Mouse (Mus musculus) hindbrain, embryonic 16.5 days (tissue): Measurements from ENCODE around the gene Hrc. TPM values are rescaled to one million over a fixed set of nuclear protein-coding genes. Genes with fewer than 3 reads are reported as not detected.

Source experiments
- ATAC-seq: fragments of 200-750 bp; cut with Nextera tagmentation; 2 replicates; pipeline ENCODE4 v1.8.0; 2017; ENCODE audit warnings: moderate TSS enrichment, moderate library complexity
- H3K27ac ChIP-seq: fragments of 300-500 bp; sonication (generic); 2 replicates; pipeline ENCODE4 v1.5.1; 2014; ENCODE audit warnings: low read depth, mild to moderate bottlenecking, control low read depth, low read length, moderate library complexity
- H3K27me3 ChIP-seq: fragments of 300-500 bp; sonication (generic); replicated peaks from 2 replicates; pipeline ENCODE4 v1.6.1; 2014; ENCODE audit warnings: low read length; ENCODE audit not compliant: control insufficient read depth, insufficient read depth
- H3K36me3 ChIP-seq: fragments of 300-500 bp; sonication (generic); 2 replicates; pipeline ENCODE4 v1.6.1; 2014; ENCODE audit warnings: mild to moderate bottlenecking, low read length, moderate library complexity, mixed read lengths; ENCODE audit not compliant: control insufficient read depth, insufficient read depth
- H3K4me1 ChIP-seq: fragments of 300-500 bp; sonication (generic); 2 replicates; pipeline ENCODE4 v1.6.1; 2014; ENCODE audit warnings: low read depth, low read length; ENCODE audit not compliant: control insufficient read depth, insufficient read depth
- H3K4me2 ChIP-seq: fragments of 300-500 bp; sonication (generic); 2 replicates; pipeline ENCODE4 v1.6.1; 2014; ENCODE audit warnings: mild to moderate bottlenecking, low read length, control low read depth, moderate library complexity
- H3K4me3 ChIP-seq: fragments of 300-500 bp; sonication (generic); 2 replicates; pipeline ENCODE4 v1.5.1; 2014; ENCODE audit warnings: mild to moderate bottlenecking, low read length, control low read depth, moderate library complexity
- H3K9ac ChIP-seq: fragments of 300-500 bp; sonication (generic); 2 replicates; pipeline ENCODE4 v1.6.1; 2014; ENCODE audit warnings: low read depth, mild to moderate bottlenecking, control low read depth, low read length, moderate library complexity
- H3K9me3 ChIP-seq: fragments of 300-500 bp; sonication (generic); 2 replicates; pipeline ENCODE4 v1.6.1; 2014; ENCODE audit warnings: mild to moderate bottlenecking, low read length, moderate library complexity; ENCODE audit not compliant: control insufficient read depth
- WGBS: fragments of 180-500 bp; shearing (Covaris S2); extraction: QIAGEN DNeasy Blood & Tissue Kit; methylation state at CpG from one replicate; pipeline ENCODE4 v1.1.7; 2014; 5-methylcytosine and 5-hydroxymethylcytosine counted together
- polyA plus RNA-seq: library from polyadenylated mRNA; unstranded; fragments of >200 nt; fragmentation: Nextera tagmentation; extraction: Ambion mirVana; gene quantifications from 2 replicates; pipeline ENCODE4 v1.2.1, GENCODE M21; 2015

Gene Hrc
- polyA plus RNA-seq, 1 experiment from 2014 or later, result 0.28 TPM

DNA sequence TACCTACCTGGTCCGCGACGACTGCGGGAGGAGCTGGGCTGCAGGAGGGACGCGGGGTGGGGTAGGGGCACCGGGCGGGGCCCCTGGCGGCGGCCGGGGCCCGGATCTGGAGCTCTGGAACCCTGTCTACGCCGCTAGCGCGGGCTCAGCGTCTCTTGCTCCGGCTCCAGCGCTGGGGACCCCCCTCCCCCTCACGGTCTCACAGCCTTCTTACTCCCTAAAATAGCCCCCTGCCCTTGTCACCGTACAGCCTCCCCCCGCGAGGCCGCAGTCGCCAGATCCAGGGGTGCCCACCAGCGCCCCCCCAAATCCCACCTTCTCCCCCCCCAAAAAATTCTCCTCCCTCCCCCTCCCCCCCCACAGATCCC, 31.5 kb downstream of the Hrc start, which contains the start of gene Ppfia3:
Ppfia3 (minus strand) TSS at position 368 of the 368 bp plus-strand sequence.
- H3K36me3 ChIP-seq, result no peaks in the 10 kb centered on the region
- H3K9me3 ChIP-seq, result no peaks in the 10 kb centered on the region
- H3K4me1 ChIP-seq, result peaks cover 43% of the 10 kb centered on the region
- peak within 1 kb of the TSS; percentile 79 for H3K27ac ChIP-seq
- 0% methylated on average over 9 of the region's 26 CpGs for WGBS
- H3K9ac ChIP-seq, result peak within 1 kb of the TSS; percentile 96
- H3K4me3 ChIP-seq, result peak within 1 kb of the TSS; percentile 87
- peak within 1 kb of the TSS; percentile 75 for H3K4me2 ChIP-seq
- H3K27me3 ChIP-seq, result peaks cover 5% of the 10 kb centered on the region; the same call in 1 of the 2 replicates
- ATAC-seq, result peak; percentile 43

- Histone ChIP-seq H3K4me2 (peak overlapping the region; percentile 75), H3K36me3 (no peaks in the 10 kb centered on the region), H3K9ac (peak overlapping the region; percentile 96), H3K27ac (peak overlapping the region; percentile 79), H3K27me3 (peaks cover 5% of the 10 kb centered on the region; the same call in 1 of the 2 replicates), H3K9me3 (no peaks in the 10 kb centered on the region), H3K4me3 (peak overlapping the region; percentile 87), H3K4me1 (peaks cover 37% of the 10 kb centered on the region)
- ATAC-seq, result peak; percentile 86
- under 1% methylated on average over 66 of the region's 70 CpGs for WGBS
These were observed 32.2 kb downstream of the Hrc start for GRCm38 (mm10) chr7:45367020-45367880.

DNA sequence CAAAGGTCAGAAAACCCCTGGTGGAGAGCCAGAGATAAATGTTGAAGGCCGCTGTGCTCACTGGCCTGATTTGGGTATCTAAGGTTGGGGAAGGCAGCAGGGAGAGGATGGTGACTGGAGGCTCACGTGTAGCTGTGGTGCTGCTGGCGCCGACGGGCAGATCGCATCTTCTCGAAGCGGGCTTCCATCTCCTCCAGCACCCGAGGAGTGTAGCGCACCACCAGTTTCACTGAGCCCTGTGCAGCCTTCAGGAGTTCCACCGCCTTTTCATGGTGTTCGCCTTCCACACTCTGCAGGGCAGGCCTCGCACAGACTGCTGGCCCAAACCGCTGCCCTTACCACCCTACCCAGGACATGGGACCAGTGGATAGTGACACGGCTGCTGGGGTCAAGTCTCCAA, 33.1 kb downstream of the Hrc start:
- no peak for ATAC-seq
- 81% methylated on average over 12 of the region's 15 CpGs for whole genome bisulfite sequencing
- Histone ChIP-seq H3K27me3 (peaks cover 5% of the 10 kb centered on the region; the same call in 1 of the 2 replicates), H3K9ac (peak overlapping the region; percentile 70), H3K4me1 (peaks cover 36% of the 10 kb centered on the region), H3K27ac (no peak overlapping the region; the same call in 1 of the 2 replicates), H3K9me3 (no peaks in the 10 kb centered on the region), H3K4me3 (peak overlapping the region; percentile 87), H3K36me3 (no peaks in the 10 kb centered on the region; the same call in 1 of the 2 replicates), H3K4me2 (peak overlapping the region; percentile 74)

DNA sequence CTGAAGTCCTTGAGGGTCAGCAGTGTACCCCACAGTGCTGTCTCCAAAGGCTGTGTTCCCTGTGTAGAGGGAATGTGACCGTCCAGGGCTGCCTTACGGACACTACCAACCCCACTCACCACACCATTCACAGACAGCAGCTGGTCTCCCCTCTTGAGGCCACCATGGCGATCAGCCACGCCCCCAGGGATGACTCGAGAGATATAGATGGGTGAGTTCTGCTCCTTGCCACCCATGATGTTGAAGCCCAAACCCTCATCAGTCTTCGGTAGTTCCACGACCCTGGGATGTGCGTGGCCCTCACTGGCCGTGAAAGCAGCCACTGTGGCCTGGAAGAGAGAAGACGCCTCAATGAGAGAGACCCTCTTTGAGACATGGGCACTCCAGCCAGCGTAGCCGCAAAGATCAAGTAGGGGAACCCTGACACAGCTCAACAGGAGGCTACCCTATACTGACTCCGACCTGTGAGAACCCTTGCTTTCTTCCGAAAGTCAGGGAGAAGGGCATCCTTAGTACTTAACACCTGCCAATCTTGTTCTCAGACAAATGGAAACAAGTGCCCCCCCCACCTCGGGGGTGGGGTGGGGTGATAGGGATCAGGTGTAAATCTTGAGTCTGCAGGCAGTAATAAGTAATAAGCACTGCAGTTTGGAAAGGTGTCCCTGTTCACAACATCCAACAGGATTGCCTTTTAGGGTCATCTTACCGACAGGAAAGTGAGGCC, 34.1 kb downstream of the Hrc start:
- peak overlapping the region; percentile 54 for H3K4me3 ChIP-seq
- peaks cover 6% of the 10 kb centered on the region for H3K36me3 ChIP-seq
- peaks cover 5% of the 10 kb centered on the region; the same call in 1 of the 2 replicates for H3K27me3 ChIP-seq
- 74% methylated on average over 16 of the region's 16 CpGs for WGBS
- peaks cover 34% of the 10 kb centered on the region for H3K4me1 ChIP-seq
- H3K9me3 ChIP-seq, result no peaks in the 10 kb centered on the region
- H3K9ac ChIP-seq, result peak overlapping the region; percentile 68; the same call in 1 of the 2 replicates
- no peak overlapping the region for H3K27ac ChIP-seq
- H3K4me2 ChIP-seq, result peak overlapping the region; percentile 91
- no peak for ATAC-seq

DNA sequence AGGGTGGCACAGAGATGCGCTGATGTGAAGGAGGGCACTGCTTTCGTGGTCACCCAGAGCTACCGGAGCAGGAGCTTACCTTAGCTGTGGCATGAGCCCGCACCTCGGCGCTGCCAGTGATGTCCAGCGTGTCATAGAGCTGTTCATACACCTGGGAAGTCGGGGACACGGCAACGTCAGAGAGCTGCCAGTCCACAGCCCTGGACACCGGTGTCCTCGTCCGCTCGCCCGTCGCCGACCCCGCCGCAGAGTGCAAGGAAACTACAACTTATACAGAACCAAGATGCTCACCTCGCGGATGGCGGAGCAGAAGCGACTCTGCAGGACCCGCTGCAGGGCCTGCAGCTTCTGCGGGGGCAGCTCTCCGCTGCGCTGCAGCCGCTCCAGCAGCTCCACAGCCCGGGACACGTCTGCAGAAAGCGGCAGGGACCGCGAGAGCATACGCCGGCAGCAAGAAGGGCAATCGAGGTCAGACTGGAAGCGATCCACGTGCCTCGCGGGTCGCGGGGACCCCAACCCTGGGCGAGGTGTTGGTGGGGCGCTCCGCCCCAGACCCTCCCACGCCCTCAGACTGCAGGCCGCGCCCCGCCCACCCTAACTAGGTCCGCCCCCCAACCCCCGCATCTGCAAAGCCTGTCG, 34.9 kb downstream of the Hrc start:
- H3K4me1 ChIP-seq, result peaks cover 29% of the 10 kb centered on the region
- H3K27me3 ChIP-seq, result peaks cover 5% of the 10 kb centered on the region; the same call in 1 of the 2 replicates
- no peaks in the 10 kb centered on the region for H3K9me3 ChIP-seq
- peaks cover 10% of the 10 kb centered on the region for H3K36me3 ChIP-seq
- 9% methylated on average over 45 of the region's 52 CpGs for WGBS
- peak overlapping the region; percentile 68 for H3K9ac ChIP-seq
- peak overlapping the region; percentile 91 for H3K4me2 ChIP-seq
- no peak; the same call in 1 of the 2 replicates for ATAC-seq
- peak overlapping the region; percentile 48; the same call in 1 of the 2 replicates for H3K27ac ChIP-seq
- peak overlapping the region; percentile 54 for H3K4me3 ChIP-seq

DNA sequence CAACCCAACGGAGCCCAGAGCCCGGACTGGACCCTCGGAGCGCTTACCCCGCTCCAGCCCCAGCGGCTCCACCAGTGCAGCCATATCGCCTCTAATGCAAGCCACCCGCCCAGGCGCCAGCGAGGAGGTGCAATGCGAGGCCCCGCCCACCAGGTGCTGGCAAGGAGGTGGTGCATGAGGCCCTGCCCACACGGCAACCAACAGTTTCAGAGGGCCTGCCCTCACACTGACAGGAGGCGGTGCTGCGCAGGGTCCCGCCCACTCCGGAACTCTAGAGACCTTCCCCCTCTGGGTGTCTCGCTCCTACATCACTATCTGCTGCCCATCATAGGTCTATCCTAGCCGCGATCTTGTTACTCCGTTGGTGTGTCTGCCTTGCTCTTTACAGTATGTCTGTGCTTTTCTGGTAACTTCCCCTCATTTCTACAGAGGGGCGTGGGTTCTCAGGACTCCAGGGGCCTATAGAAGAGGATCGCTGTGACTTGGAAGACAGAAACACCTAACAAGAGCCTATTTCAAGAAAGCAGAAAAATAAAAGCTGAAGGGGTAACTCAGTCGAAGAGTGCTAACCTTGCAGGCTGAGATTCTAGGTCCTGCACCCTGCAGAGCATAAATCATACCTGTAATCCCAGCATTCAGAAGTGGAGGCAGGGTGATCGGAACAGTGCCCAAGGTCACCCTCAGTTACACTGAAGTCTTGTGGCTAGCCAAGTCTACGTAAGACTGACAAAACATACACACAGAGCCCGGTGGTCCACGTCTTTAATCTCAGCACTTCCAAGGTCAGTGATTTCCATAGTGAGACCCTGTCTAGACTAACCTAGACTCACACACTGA, 35.6 kb downstream of the Hrc start, which contains the start of gene Lin7b:
Lin7b (minus strand) TSS at position 109 of the 837 bp plus-strand sequence.
- Histone ChIP-seq H3K4me2 (peak within 1 kb of the TSS; percentile 91), H3K27me3 (peaks cover 5% of the 10 kb centered on the region; the same call in 1 of the 2 replicates), H3K36me3 (peaks cover 15% of the 10 kb centered on the region), H3K9me3 (no peaks in the 10 kb centered on the region), H3K9ac (peak within 1 kb of the TSS; percentile 68), H3K4me3 (peak within 1 kb of the TSS; percentile 54), H3K27ac (peak within 1 kb of the TSS; percentile 48; the same call in 1 of the 2 replicates), H3K4me1 (peaks cover 23% of the 10 kb centered on the region)
- peak; percentile 61 for ATAC-seq
- 10% methylated on average over 28 of the region's 28 CpGs for WGBS

GRCm38 (mm10) chr7:45372371-45372770, 37.3 kb downstream of the Hrc start:
- Histone ChIP-seq H3K4me1 (peaks cover 20% of the 10 kb centered on the region), H3K4me3 (no peak overlapping the region), H3K9ac (no peak overlapping the region), H3K36me3 (peaks cover 32% of the 10 kb centered on the region), H3K4me2 (no peak overlapping the region), H3K27ac (no peak overlapping the region), H3K27me3 (peaks cover 5% of the 10 kb centered on the region; the same call in 1 of the 2 replicates), H3K9me3 (no peaks in the 10 kb centered on the region)
- no peak for ATAC-seq
- WGBS, result 81% methylated on average over 5 of the region's 5 CpGs

DNA sequence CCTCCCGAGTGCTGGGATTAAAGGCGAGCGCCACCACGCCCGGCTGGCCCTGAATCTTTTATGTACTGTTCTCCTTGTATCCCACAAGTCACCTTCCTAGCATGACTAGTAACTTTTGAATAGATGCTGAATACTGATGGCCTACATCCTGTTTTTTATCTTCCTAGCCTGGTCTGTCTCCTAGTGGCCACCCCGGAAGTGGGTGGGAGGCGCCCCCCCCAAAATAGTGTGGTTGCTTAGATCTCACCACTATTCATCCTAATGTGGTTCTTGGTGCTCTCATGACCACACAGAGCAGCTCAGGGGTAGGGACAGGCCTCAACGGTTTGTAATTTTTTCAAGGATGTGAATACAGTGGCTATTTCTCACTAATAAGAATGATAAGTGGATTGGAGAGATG, 39.5 kb downstream of the Hrc start:
- no peak overlapping the region for H3K27ac ChIP-seq
- no peak overlapping the region for H3K9ac ChIP-seq
- H3K36me3 ChIP-seq, result peaks cover 47% of the 10 kb centered on the region
- no peak for ATAC-seq
- 94% methylated on average over 8 of the region's 8 CpGs for WGBS
- no peak overlapping the region for H3K4me3 ChIP-seq
- H3K4me2 ChIP-seq, result no peak overlapping the region
- H3K4me1 ChIP-seq, result peaks cover 7% of the 10 kb centered on the region
- H3K27me3 ChIP-seq, result no peaks in the 10 kb centered on the region
- no peaks in the 10 kb centered on the region for H3K9me3 ChIP-seq
